Mouse (Mus musculus) ES-Bruce4 (cell line): ENCODE results near the gene Atp8a2.

Experiments
- CTCF ChIP-seq: IDR thresholded peaks from one replicate; pipeline ENCODE4 v1.8.1; 2011; ENCODE audit warnings: low read depth, low read length
- EP300 ChIP-seq: IDR thresholded peaks from 2 replicates; pipeline ENCODE4 v1.6.1; 2011; ENCODE audit warnings: low read depth, low read length; ENCODE audit not compliant: insufficient read depth
- POLR2A ChIP-seq: IDR thresholded peaks from one replicate; pipeline ENCODE4 v1.8.1; 2011; ENCODE audit warnings: low read length; ENCODE audit not compliant: insufficient read depth

DNA sequence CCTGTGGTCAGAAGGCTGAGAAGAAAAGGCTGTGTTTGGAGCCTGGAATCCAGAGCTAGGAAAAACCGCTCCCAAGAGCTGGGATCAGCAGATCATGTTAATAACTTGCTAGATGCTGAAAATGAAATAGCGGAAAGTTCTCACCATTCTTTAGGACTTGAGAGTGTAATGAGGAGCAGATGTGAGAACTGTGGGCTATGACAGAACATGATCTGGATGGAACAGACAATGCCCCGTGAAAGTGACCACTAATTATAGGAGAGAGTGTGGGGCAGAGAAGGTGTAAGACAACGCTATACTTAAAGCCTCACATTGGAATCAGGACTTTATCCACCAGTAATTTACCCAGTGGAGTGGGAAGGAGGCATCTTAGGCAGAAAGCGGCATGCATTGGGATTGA, 455.2 kb downstream of the Atp8a2 start:
- TF ChIP-seq EP300 (no peak), POLR2A (no peak), CTCF (no peak)
